Mouse (Mus musculus): Measurements from ENCODE around the gene Olfr353.

Olfr353 gene

GRCm38 (mm10) chr2:36892836-36893235, at the start of gene Olfr353:
Gene Olfr353 (minus strand): TSS chr2:36892936.
- no peak for DNase-seq (ENCODE audit: low spot score)

DNA sequence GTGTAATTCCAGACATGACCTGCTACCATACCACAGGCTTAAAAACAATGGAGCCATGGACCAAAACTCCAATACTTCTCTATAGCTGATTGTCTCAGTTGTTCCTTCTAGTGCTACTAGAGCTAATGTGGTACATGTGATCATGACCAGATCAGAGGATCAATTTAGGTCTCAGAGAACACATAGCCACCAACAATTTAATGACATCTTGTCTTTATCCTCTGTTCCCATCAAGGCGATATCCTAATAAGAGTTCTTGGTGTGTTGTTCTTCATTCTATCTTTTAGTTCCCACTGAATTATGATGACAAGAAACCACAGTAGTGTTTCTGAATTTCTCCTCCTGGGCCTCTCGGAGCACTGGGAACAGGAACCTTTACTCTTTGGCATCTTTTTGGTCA, 44.1 kb upstream of the Olfr353 start, which contains the start of gene Olfr356:
Olfr356 (plus strand) TSS at position 301 of the 400 bp plus-strand sequence.
- DNase-seq (ENCODE audit: low spot score): no peak

GRCm38 (mm10) chr2:36928797-36929196, 36.1 kb upstream of the Olfr353 start, which contains the start of gene Olfr355:
Gene Olfr355 (minus strand): TSS chr2:36928897.
- no peak for DNase-seq (ENCODE audit: low spot score)

DNA sequence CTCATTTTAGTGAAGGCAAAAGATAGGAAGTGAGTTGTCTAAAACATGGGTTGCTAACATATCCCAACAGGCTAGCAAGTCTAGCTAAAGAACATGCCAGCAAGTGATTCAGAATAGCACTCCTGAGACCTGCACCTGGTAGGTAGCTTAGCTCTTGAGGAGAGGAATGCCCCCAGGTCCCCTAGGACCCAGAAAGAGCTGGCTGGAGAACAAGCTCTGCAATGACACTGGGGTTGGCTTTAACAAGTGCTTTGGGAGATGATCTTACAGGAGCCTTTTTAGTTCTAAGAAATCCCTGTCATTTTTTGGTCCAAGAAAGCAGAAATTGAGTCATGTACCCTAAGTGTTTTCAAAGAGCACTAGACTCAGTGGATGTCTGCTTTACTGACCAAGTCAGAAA, 12.6 kb upstream of the Olfr353 start, which contains the start of gene Olfr354:
Olfr354 (plus strand) TSS at position 301 of the 400 bp plus-strand sequence.
- no peak for DNase-seq (ENCODE audit: low spot score)

GRCm38 (mm10) chr2:36897114-36897513, 4.4 kb upstream of the Olfr353 start:
- DNase-seq (ENCODE audit: low spot score): no peak

DNA sequence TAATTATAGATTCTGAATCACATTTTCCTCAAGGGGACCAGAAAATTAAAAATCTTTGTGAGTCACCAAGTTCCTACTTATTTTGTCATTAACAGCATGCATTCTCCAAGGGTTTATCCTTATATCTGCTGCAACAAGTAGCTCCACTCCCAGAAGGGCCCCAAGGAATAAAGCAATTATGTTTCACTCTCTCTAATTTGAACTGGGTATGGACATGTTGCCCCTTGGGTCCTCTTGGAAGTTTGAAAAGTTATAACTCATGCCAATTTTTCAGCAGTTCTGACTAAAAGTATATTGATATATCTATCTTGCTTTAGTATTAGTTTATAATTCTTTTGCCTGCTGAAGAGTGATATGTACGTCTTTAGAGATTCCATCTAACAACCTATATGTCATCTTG, 24.6 kb downstream of the Olfr353 start, which contains the start of gene Olfr352:
Olfr352 (plus strand) TSS at position 301 of the 400 bp plus-strand sequence.
- DNase-seq (ENCODE audit: low spot score): no peak

GRCm38 (mm10) chr2:36862560-36862959, 30.2 kb downstream of the Olfr353 start, which contains the start of gene Olfr351:
Gene Olfr351 (minus strand): TSS chr2:36862660.
- no peak for DNase-seq (ENCODE audit: low spot score)

- DNase-seq (ENCODE audit: low spot score): no peak
Measured at GRCm38 (mm10) chr2:36846010-36846409, 46.7 kb downstream of the Olfr353 start, which contains the start of gene Olfr350. Gene Olfr350 (plus strand): TSS chr2:36846310.

Data from ovary, postnatal 36 days (tissue).